Mouse (Mus musculus) forebrain, embryonic 12.5 days (tissue): ENCODE data around the gene Gm49711. TPM values are rescaled to one million over a fixed set of nuclear protein-coding genes. Genes with fewer than 3 reads are reported as not detected.

Source experiments
- ATAC-seq: fragments of 200-750 bp; cut with Nextera tagmentation; 2 replicates; pipeline ENCODE4 v1.8.0; 2017; ENCODE audit warnings: moderate TSS enrichment; ENCODE audit not compliant: low FRiP score
- H3K27ac ChIP-seq: fragments of 300-500 bp; sonication (generic); 2 replicates; pipeline ENCODE4 v1.5.1; 2016; ENCODE audit warnings: mild to moderate bottlenecking
- H3K27me3 ChIP-seq: fragments of 300-500 bp; sonication (generic); 2 replicates; pipeline ENCODE4 v1.6.1; 2016; ENCODE audit warnings: mild to moderate bottlenecking
- H3K36me3 ChIP-seq: fragments of 300-500 bp; sonication (generic); replicated peaks from 2 replicates; pipeline ENCODE4 v1.6.1; 2016; ENCODE audit warnings: mild to moderate bottlenecking
- H3K4me1 ChIP-seq: fragments of 300-500 bp; sonication (generic); 2 replicates; pipeline ENCODE4 v1.6.1; 2016
- H3K4me2 ChIP-seq: fragments of 300-500 bp; sonication (generic); 2 replicates; pipeline ENCODE4 v1.6.1; 2016; ENCODE audit warnings: mild to moderate bottlenecking, moderate library complexity
- H3K4me3 ChIP-seq: fragments of 300-500 bp; sonication (generic); replicated peaks from 2 replicates; pipeline ENCODE4 v1.5.1; 2016; ENCODE audit warnings: mild to moderate bottlenecking
- H3K9ac ChIP-seq: fragments of 300-500 bp; sonication (generic); 2 replicates; pipeline ENCODE4 v1.6.1; 2016; ENCODE audit warnings: mild to moderate bottlenecking
- H3K9me3 ChIP-seq: fragments of 300-500 bp; sonication (generic); 2 replicates; pipeline ENCODE4 v1.6.1; 2016
- WGBS: fragments of 180-500 bp; shearing (Covaris S2); methylation state at CpG from one replicate; pipeline ENCODE4 v1.1.7; 2016; 5-methylcytosine and 5-hydroxymethylcytosine counted together
- polyA plus RNA-seq: library from polyadenylated mRNA; unstranded; fragments of >200 nt; fragmentation: Nextera tagmentation; extraction: Ambion mirVana; gene quantifications from 2 replicates; pipeline ENCODE4 v1.2.1, GENCODE M21; 2016

The Gm49711 gene
- 0.29 TPM in 1 of 2 replicates, not detected in the other for polyA plus RNA-seq

DNA sequence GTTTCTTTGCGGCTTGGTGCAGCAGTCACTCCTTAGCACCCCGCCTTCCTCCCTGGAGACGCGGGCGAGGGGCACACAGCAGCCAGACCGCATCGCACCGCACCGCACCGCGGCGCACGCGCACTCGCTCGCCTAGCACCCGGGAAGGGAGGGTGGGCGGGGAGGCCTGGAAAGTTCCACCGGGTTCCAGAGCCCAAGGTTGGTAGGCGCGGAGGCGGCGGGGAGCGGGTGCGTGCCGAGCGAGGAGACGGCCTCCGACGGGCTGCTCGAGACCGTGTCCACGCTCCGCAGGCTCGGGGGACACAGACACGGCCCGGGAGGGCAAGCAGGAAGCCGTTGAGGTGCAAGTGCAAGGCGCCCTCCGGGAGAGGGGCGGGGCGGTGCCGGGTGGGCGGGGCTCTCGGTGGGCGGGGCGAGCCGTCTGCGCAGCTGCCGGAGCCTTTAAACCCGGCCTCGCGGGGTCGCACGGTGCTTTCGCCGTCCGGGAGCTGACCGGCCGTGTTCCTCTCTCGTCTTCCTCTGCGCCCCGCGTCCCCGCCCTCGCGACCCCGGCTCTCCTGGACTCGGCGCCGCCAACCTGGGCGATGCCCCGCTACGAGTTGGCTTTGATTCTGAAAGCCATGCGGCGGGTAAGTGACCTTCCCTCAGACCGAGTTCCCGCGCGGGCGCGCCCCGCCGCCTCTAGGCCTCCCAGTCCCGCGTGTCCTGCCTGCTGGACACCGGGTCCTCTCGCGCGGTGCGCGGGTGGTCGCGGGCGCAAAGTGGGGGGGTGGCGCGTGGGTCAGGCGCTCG lies at the start of gene Gm49711, which contains the start of the genes Mrps6 and Slc5a3:
Gm49711 (plus strand) TSS at position 465 of the 792 bp plus-strand sequence.
Mrps6 (plus strand) TSS at position 419 of the 792 bp plus-strand sequence.
Slc5a3 (plus strand) TSS at position 471 of the 792 bp plus-strand sequence.
- peaks cover 11% of the 10 kb centered on the region for H3K9me3 ChIP-seq
- H3K9ac ChIP-seq, result peak within 1 kb of the TSS; percentile 91
- no peaks in the 10 kb centered on the region for H3K27me3 ChIP-seq
- peak within 1 kb of the TSS; percentile 64 for H3K4me3 ChIP-seq
- peak within 1 kb of the TSS; percentile 86 for H3K27ac ChIP-seq
- WGBS, result 1% methylated on average over 68 of the region's 99 CpGs
- peaks cover 27% of the 10 kb centered on the region for H3K36me3 ChIP-seq
- ATAC-seq, result peak; percentile 94
- peak within 1 kb of the TSS; percentile 84 for H3K4me2 ChIP-seq
- peaks cover 26% of the 10 kb centered on the region for H3K4me1 ChIP-seq

DNA sequence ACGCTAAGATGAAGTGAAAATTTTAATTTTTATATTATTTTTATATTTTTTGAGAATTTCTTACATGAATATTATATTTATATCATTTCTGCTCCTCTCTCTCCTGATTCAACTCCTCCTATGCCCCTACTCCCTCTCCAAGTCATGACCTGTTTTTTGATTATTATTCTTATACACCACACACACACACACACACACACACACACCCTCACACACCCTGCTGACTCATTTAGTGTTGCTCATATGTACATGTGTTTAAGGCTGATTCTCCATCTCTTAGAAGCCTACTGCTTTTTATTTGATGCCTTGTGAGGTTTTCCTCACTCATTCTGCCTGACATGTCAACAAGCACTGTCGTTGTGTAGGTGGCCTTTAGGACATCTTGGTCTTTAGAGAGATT lies 48.5 kb upstream of the Gm49711 start:
- WGBS, result 91% methylated on average over 2 of the region's 2 CpGs
- Histone ChIP-seq H3K4me3 (no peak overlapping the region), H3K27ac (no peak overlapping the region), H3K4me2 (no peak overlapping the region), H3K9me3 (no peaks in the 10 kb centered on the region), H3K27me3 (no peaks in the 10 kb centered on the region), H3K9ac (no peak overlapping the region), H3K4me1 (no peaks in the 10 kb centered on the region), H3K36me3 (no peaks in the 10 kb centered on the region)
- no peak for ATAC-seq

- 92% methylated on average over 8 of the region's 8 CpGs for WGBS
- Histone ChIP-seq H3K4me1 (peaks cover 12% of the 10 kb centered on the region), H3K36me3 (no peaks in the 10 kb centered on the region), H3K27ac (no peak overlapping the region), H3K9me3 (no peaks in the 10 kb centered on the region), H3K4me2 (no peak overlapping the region), H3K4me3 (no peak overlapping the region), H3K9ac (no peak overlapping the region), H3K27me3 (no peaks in the 10 kb centered on the region)
- no peak for ATAC-seq
Observed at GRCm38 (mm10) chr16:92016792-92017191, 41.3 kb upstream of the Gm49711 start.

DNA sequence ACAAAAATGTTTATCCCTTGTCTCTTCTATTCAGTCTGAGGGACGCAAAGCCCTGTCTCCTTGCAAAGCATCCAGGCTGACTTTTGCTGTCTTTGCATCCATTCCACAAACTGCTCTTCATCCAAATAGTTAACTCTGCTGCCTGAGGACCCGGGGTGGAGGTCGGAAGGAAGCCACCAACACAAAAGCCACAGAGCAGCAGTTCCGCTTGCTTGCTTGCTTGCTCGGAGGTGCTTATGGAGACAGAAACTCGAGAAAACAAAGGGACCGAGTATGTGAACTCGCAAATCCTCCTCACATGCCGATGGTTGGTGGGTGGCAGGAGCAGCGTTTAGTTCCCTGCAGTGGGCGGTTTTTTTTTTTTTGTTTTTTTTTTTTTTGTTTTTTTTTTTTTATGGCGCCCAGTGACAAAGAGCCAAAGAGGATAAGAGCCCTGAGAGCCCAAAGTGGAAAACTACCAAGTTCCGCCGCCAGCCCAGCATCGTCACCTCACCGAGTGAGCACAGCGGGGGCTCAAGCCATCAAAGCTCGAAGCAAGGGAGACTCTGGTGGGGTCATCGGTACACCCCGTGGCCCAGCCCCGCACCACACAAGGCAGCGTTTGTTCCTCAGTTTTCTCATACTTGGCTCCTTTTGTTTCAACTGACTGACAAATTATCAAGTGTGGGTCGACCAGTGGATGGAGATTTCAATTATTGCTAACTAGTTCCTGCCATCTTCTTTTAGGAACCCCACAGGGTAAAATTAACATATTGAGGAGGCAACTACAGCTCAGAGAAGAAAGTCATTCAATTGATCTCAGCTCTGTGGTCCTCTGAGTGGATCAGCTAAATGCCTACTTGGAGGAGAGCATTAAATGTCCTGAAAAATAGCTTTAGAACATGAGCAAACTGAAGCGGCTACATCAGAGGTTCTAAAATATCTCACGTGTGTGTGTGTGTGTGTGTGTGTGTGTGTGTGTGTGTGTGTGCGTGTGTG lies 38.7 kb upstream of the Gm49711 start:
- Histone ChIP-seq H3K9ac (no peak overlapping the region), H3K27me3 (no peaks in the 10 kb centered on the region), H3K27ac (peak overlapping the region; percentile 2; the same call in 1 of the 2 replicates), H3K4me2 (peak overlapping the region; percentile 54), H3K4me1 (peaks cover 12% of the 10 kb centered on the region), H3K4me3 (peak overlapping the region; percentile 20), H3K36me3 (no peaks in the 10 kb centered on the region), H3K9me3 (no peaks in the 10 kb centered on the region)
- peak; percentile 83 for ATAC-seq
- WGBS, result 8% methylated on average over 26 of the region's 26 CpGs

- no peak overlapping the region for H3K27ac ChIP-seq
- no peak overlapping the region for H3K4me3 ChIP-seq
- H3K9me3 ChIP-seq, result no peaks in the 10 kb centered on the region
- H3K4me1 ChIP-seq, result peaks cover 12% of the 10 kb centered on the region
- WGBS, result 89% methylated on average over 12 of the region's 12 CpGs
- H3K27me3 ChIP-seq, result no peaks in the 10 kb centered on the region
- H3K9ac ChIP-seq, result no peak overlapping the region
- ATAC-seq, result no peak
- no peak overlapping the region for H3K4me2 ChIP-seq
- H3K36me3 ChIP-seq, result no peaks in the 10 kb centered on the region
Observed at GRCm38 (mm10) chr16:92021656-92022400, 36.3 kb upstream of the Gm49711 start.

GRCm38 (mm10) chr16:92022494-92023283 lies 35.4 kb upstream of the Gm49711 start:
- no peak for ATAC-seq
- no peak overlapping the region for H3K4me2 ChIP-seq
- H3K36me3 ChIP-seq, result no peaks in the 10 kb centered on the region
- no peaks in the 10 kb centered on the region for H3K27me3 ChIP-seq
- H3K27ac ChIP-seq, result no peak overlapping the region
- H3K9ac ChIP-seq, result no peak overlapping the region
- whole genome bisulfite sequencing, result 78% methylated on average over 20 of the region's 20 CpGs
- no peak overlapping the region for H3K4me3 ChIP-seq
- H3K4me1 ChIP-seq, result peaks cover 12% of the 10 kb centered on the region
- H3K9me3 ChIP-seq, result no peaks in the 10 kb centered on the region

- H3K4me1 ChIP-seq, result no peaks in the 10 kb centered on the region
- WGBS, result 80% methylated on average over 3 of the region's 3 CpGs
- H3K27me3 ChIP-seq, result no peaks in the 10 kb centered on the region
- H3K9me3 ChIP-seq, result no peaks in the 10 kb centered on the region
- ATAC-seq, result no peak
- no peak overlapping the region for H3K9ac ChIP-seq
- H3K27ac ChIP-seq, result no peak overlapping the region
- H3K4me2 ChIP-seq, result no peak overlapping the region
- no peaks in the 10 kb centered on the region for H3K36me3 ChIP-seq
- no peak overlapping the region for H3K4me3 ChIP-seq
Observed at GRCm38 (mm10) chr16:92033286-92033685, 24.8 kb upstream of the Gm49711 start.

DNA sequence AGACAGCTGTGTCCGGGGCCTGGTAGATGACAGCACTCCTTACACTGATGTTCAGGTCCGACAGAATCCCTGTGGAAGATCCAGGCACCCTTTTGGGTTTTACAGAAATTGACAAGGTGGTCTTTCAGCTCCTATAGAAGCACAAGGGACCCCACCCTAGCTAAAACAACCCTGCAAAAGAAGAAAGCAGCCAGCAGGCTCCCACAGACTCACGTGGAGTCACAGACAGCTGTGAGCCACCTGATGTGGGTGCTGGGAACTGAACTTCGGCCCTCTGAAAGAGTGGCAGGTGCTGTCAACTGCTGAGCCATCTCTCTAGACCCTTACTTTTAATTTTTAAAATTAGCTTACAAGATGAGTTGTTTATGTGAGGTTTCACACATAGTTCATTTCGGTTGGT lies 23.4 kb upstream of the Gm49711 start:
- no peak for ATAC-seq
- 80% methylated on average over 5 of the region's 5 CpGs for WGBS

DNA sequence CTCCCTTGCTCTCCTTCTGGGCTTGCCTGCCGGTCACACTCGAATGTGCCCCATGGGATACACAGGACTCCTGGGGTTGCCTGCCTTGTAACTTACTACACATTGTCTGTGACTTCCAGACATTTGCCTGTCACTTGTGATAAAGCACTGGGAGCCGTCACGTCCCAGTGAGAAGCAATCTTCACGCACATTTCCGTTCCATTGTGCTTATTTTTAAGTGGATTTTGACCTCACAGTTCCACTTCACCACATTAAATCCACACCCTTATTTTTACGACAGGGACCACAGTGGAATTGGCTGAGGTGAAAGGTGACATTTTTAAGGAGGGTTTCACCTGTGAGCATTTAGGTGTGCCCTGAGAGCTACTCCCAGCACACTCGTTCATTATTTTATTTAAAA lies 21.4 kb upstream of the Gm49711 start:
- Histone ChIP-seq H3K9me3 (no peaks in the 10 kb centered on the region), H3K27ac (no peak overlapping the region), H3K4me1 (no peaks in the 10 kb centered on the region), H3K27me3 (no peaks in the 10 kb centered on the region), H3K36me3 (no peaks in the 10 kb centered on the region), H3K4me3 (no peak overlapping the region), H3K9ac (no peak overlapping the region), H3K4me2 (no peak overlapping the region)
- no peak for ATAC-seq
- 79% methylated on average over 8 of the region's 8 CpGs for WGBS

More for the DNA sequence above, 23.4 kb upstream of the Gm49711 start:
- Histone ChIP-seq H3K36me3 (no peaks in the 10 kb centered on the region), H3K27ac (no peak overlapping the region), H3K4me1 (no peaks in the 10 kb centered on the region), H3K9ac (no peak overlapping the region), H3K4me2 (no peak overlapping the region), H3K4me3 (no peak overlapping the region), H3K27me3 (no peaks in the 10 kb centered on the region), H3K9me3 (no peaks in the 10 kb centered on the region)

GRCm38 (mm10) chr16:92037891-92038607 lies 20.1 kb upstream of the Gm49711 start:
- Histone ChIP-seq H3K27me3 (no peaks in the 10 kb centered on the region), H3K4me3 (no peak overlapping the region), H3K27ac (no peak overlapping the region), H3K4me1 (no peaks in the 10 kb centered on the region), H3K9me3 (no peaks in the 10 kb centered on the region), H3K36me3 (no peaks in the 10 kb centered on the region), H3K4me2 (no peak overlapping the region), H3K9ac (no peak overlapping the region)
- no peak for ATAC-seq
- WGBS, result 92% methylated on average over 21 of the region's 21 CpGs

DNA sequence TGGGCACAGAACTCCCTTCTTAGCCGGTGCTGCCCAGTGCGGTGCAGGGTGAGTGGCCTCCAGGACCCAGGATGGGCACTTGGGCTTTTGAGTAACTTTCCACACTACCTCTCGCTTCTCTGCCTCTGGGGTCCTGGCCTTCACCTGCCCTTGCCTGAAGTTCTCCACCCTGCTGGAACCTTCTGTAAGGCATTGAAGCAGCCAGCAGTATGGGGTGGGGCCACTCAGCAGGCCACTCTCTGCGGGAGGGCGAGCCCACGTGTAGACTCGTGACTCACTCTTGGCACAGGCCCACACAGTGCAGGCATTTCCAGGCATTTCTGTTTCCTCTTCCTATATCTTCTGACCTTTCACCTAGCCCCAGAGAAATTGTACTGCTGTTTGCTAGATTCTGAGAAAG lies 18.7 kb upstream of the Gm49711 start:
- Histone ChIP-seq H3K4me2 (no peak overlapping the region), H3K4me3 (no peak overlapping the region), H3K36me3 (no peaks in the 10 kb centered on the region), H3K27me3 (no peaks in the 10 kb centered on the region), H3K9ac (no peak overlapping the region), H3K27ac (no peak overlapping the region), H3K9me3 (no peaks in the 10 kb centered on the region), H3K4me1 (no peaks in the 10 kb centered on the region)
- ATAC-seq, result no peak
- 93% methylated on average over 7 of the region's 7 CpGs for WGBS
